Mouse (Mus musculus) lung, adult 2 months (tissue): ENCODE results near the gene Grik4. TPM values are rescaled to one million over a fixed set of nuclear protein-coding genes. Genes with fewer than 3 reads are reported as not detected.

Source experiments
- DNase-seq: peaks from one replicate; pipeline ENCODE4 v3.0.0; 2022
- H3K4me1 ChIP-seq: fragments of 200-500 bp; 2 replicates; pipeline ENCODE4 v1.6.1; 2011; ENCODE audit warnings: low read length; ENCODE audit not compliant: control insufficient read depth, insufficient read depth
- H3K4me3 ChIP-seq: fragments of 200-500 bp; replicated peaks from 2 replicates; pipeline ENCODE3; 2011; ENCODE audit warnings: low read depth, mild to moderate bottlenecking, control low read depth, low read length; ENCODE audit errors: extremely low read depth
- CTCF ChIP-seq: fragments of 200-500 bp; IDR thresholded peaks from 2 replicates; pipeline ENCODE4 v1.5.1; 2011; ENCODE audit warnings: mild to moderate bottlenecking, low read length, control low read depth; ENCODE audit not compliant: insufficient read depth
- POLR2A ChIP-seq: fragments of 200-500 bp; IDR thresholded peaks from 2 replicates; pipeline ENCODE4 v1.6.1; 2011; ENCODE audit warnings: low read depth, mild to moderate bottlenecking, control low read depth, low read length, borderline replicate concordance; ENCODE audit errors: extremely low read depth
- WGBS: fragments of 180-500 bp; shearing (Covaris S2); methylation state at CpG from one replicate; pipeline ENCODE4 v1.1.7; 2018; 5-methylcytosine and 5-hydroxymethylcytosine counted together
- polyA plus RNA-seq: library from polyadenylated mRNA; depleted of rRNA; stranded (reverse); fragments of >200 nt; gene quantifications from 2 replicates; pipeline ENCODE4 v1.2.3, GENCODE M21; 2012

Gene Grik4
- polyA plus RNA-seq, 1 experiment: 0.93 TPM

DNA sequence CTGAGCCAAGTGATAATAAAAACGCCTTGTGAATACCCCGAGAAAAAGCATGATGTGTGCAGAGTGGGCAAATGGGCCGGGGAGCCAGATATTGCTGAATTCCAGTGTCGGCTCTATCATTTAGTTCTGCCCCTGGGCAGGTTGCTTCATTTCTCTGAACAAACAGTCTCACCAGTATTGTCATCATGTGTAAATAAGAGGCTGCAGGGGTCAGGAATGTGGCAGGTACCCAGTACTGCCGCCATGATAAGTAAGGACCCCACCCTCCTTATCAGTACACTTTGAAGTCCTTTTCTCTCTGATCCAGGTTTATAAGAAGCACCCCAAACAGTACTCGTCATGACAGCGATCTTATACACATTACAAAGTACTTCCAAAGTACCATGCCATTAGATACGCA, 230.4 kb downstream of the Grik4 start:
- no peak for TF ChIP-seq CTCF
- TF ChIP-seq POLR2A: no peak
- Histone ChIP-seq H3K4me3 (no peak overlapping the region), H3K4me1 (no peaks in the 10 kb centered on the region)
- WGBS: 61% methylated on average over 8 of the region's 8 CpGs
- no peak for DNase-seq

DNA sequence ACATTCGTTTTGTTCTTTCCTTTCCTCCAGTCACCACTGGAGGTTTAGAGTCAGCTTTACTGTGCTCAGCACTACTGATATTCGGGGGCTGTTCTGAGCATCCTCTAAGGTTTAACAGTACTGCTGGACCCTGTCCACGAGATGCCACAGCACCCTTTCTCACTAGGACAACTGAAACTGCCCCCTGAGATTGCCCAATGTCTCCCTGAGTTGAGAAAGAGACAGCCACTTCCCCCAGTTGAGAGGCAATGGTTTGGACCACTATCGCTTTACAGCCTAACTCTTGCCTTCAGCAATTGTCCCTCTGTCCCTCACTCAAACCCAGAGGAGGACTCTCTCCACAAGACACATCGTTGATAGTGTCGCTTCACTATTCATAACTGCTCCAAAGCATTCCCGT, 238.4 kb downstream of the Grik4 start:
- DNase-seq: no peak
- no peak overlapping the region for H3K4me3 ChIP-seq
- 69% methylated on average over 7 of the region's 7 CpGs for WGBS
- TF ChIP-seq POLR2A: no peak
- TF ChIP-seq CTCF: no peak
- H3K4me1 ChIP-seq: no peaks in the 10 kb centered on the region

DNA sequence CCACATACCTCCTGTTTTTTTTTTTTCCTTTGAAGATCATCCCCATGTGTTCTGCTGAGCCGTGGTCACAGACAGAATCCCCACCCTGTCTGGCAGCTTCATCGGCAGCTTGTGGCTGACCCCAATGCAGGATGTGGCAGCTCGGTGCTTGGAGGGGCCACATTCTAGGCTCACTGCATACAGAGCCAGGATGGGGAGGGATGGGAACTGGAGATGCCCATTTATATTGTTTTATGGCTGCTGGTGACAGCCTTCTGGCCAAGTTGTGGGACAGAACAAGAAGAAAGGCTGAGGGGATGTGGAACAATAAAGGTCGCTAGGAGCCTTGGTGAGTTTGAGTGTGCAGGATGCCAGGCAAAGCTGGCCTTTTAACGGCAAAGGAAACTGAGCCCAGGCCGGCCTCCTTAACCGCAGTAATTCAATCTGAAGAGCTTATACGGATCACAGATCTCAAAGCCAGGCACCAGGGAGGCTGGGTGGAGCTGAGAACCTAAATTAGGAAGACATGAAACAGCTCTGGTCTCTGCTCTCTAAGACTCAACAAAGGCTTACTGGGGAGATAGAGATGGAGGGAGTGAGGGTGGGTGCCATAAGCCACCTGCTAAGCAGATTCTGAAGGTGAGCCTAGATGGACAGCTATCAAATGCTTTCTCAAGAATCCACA, 241.0 kb downstream of the Grik4 start:
- DNase-seq: no peak
- Histone ChIP-seq H3K4me3 (no peak overlapping the region), H3K4me1 (no peaks in the 10 kb centered on the region)
- TF ChIP-seq POLR2A (no peak), CTCF (no peak)
- WGBS: 41% methylated on average over 8 of the region's 8 CpGs

DNA sequence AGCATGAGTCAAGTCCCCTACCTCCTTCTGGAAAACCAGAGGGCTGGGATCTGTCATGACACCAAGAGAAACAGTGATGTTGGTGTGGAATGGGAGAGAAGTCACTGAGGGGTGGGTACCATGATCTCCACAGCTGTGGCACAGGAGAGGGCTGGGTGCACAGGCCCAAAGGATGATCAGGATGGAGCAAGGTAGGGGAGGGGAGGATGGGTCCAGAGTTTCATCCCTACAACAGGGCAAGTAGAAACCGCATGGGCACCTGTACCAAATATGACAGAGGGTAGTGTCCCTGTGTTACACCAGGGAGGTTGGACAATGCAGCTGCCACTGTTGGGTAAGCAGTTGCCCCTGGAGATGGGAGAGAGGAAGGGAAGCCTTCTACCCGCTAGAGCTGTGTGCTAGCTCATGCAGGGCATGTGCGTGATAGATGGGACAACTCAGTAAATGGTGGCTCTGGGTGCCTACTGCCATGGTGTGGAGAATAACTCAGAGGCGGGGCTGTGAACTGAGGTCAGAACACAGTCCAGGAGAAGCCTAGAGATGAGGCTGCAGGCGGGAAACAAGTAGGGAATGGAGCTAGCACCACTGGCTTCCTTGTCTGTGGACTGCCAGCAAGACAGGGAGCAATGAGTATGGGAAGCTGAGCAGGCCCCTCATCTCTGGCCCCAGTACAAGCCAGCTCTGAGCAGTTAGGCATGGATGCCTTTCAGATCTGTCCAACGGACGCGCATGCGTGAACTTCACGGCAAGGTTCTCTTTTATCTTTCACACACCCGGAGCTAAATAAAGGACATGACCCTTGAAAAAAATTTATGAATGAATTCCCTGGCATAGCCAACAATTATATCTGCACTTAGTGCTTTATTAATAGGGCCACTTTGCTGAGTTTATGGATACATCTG, 241.8 kb downstream of the Grik4 start:
- Histone ChIP-seq H3K4me1 (no peaks in the 10 kb centered on the region), H3K4me3 (no peak overlapping the region)
- WGBS: 78% methylated on average over 11 of the region's 11 CpGs
- TF ChIP-seq CTCF: no peak
- TF ChIP-seq POLR2A: no peak
- DNase-seq: no peak

DNA sequence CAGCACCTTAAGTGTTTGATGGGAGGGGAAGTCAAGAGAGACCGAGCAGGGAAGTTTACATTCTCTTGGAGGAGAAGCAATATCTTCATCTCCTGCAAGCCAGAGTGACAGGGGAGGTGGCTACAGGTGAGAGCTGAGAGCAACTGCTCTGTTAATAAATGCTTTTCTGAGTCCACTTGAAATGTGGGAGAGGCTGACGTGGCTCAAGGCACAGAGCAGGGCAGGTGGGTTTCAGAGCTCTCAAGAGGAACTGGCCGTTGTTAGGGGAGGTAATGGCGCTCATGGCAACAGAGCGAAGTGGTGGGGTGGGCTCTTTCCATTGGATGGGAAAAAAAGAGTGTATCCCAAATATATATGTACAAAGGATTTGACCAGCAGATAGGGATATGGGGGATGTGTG, 242.6 kb downstream of the Grik4 start:
- Histone ChIP-seq H3K4me3 (no peak overlapping the region), H3K4me1 (no peaks in the 10 kb centered on the region)
- 65% methylated on average over 5 of the region's 5 CpGs for WGBS
- no peak for DNase-seq
- TF ChIP-seq POLR2A (no peak), CTCF (no peak)

DNA sequence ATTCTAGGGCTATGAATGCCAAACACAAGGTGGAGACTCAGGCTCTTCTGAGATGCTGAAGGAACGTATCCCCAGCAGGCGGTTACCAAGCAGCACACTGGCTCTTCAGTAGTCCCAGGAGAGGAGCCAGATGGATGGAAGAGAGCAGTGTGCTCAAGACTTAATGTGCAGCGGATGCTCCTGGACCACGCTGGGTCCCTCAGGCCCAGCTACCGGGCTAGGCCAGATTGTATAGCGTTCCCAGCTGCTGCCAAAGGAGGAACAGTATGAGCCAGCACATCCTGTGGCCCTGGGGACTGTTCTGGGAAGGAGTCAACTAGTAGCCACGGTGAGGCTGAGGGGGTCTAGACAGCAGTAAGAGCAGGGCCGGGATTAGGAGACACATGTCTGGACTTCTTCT, 251.3 kb downstream of the Grik4 start:
- 81% methylated on average over 8 of the region's 8 CpGs for WGBS
- Histone ChIP-seq H3K4me3 (no peak overlapping the region), H3K4me1 (no peaks in the 10 kb centered on the region)
- TF ChIP-seq POLR2A (no peak), CTCF (no peak)
- DNase-seq: no peak

DNA sequence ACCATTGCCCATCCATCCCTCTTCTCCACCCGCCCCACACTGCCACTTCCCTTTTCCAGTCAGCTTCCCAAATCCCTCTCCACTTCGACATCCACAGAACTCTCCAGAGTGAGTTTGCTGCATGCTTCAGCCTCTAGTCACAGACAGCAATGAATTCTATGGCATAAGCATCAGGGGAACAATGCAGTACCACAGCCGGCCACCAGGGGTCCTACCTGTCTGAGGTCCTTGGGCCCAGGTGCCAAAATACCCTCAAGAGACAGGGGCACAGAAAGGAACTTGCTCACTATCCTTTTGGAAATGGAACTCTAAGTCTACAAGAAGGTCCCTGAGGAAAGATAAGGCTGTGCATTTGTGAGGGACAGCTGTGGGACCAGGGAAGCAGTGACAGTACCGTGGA, 256.1 kb downstream of the Grik4 start:
- DNase-seq: peak; percentile 60
- Histone ChIP-seq H3K4me1 (no peaks in the 10 kb centered on the region), H3K4me3 (no peak overlapping the region)
- 32% methylated on average over 4 of the region's 4 CpGs for WGBS
- TF ChIP-seq CTCF (peak; percentile 77), POLR2A (no peak)

DNA sequence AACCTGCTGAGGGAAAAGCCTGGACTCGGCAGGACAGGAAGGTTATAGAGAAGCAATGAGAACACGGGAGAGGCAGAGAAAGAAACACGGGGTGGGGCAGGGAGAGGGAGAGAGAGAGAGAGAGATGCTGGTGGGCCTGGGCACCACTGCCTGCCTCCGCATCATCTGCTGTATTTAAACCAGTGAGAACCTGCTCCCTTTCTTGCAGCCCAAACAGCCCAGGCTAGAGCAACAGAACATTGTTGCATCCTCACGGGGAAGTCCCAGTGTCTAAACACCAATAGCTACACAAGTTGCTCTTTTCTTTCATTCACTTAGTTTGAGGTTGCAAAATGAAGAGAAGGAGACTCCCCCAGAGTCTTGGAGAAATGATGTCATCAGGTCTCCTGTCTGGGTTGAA, 258.2 kb downstream of the Grik4 start:
- H3K4me3 ChIP-seq: no peak overlapping the region
- 78% methylated on average over 5 of the region's 5 CpGs for WGBS
- no peaks in the 10 kb centered on the region for H3K4me1 ChIP-seq
- TF ChIP-seq POLR2A: no peak
- TF ChIP-seq CTCF: no peak
- DNase-seq: no peak

DNA sequence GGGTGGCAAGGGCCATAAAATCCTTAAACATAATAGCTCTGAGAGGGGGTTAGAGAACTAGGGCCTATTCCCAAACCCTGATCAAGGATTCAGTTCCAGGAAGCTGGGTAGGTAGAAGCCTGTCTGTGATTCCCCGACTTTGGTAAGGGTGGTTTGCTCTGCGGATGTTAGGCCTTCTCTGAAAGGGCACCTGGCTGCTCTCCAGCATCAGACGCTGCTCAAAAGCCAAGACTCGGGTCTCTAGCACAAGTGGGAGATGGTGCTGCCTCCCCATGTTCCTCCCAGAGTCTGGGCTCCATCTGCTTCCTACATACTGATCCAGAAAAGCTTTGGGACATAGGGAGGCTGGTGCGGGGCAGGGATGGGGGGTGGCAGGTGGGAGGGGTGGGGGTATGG, 270.3 kb downstream of the Grik4 start:
- no peak for DNase-seq
- TF ChIP-seq POLR2A (no peak), CTCF (no peak)
- Histone ChIP-seq H3K4me1 (no peaks in the 10 kb centered on the region; the same call in 1 of the 2 replicates), H3K4me3 (no peak overlapping the region)
- 47% methylated on average over 5 of the region's 5 CpGs for WGBS

DNA sequence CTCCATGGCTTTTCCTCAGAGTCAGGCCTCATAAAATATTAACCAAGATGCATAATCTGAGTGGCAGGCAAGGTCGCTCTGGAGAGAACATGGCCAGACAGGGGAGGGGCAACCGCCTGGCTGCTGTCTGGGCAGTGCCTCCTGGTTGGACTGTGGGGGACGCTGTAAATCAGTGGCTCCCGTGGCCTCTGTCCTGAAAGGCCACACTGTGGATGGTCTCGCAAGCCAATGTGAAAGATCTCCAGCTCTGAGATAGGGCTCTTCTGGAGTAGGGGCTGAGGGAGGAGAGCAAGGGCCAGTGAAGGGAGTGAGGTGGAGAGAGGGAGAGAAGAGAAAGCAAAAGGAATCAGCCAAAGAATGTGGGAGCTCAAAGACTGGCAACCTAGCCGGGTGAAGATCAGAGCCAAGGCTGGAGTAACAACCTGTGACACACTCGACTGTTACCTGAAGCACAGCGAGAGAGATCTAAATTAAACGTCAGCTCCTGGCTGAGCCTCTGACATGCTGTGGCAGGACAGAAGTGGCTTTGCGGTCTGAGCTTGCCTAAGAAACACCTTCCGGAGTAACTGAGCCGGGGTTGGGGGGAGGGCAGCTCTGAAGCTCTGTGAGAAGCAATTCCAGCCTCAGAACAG, 270.8 kb downstream of the Grik4 start:
- no peak for TF ChIP-seq CTCF
- no peak for TF ChIP-seq POLR2A
- Histone ChIP-seq H3K4me1 (no peaks in the 10 kb centered on the region; the same call in 1 of the 2 replicates), H3K4me3 (no peak overlapping the region)
- 38% methylated on average over 12 of the region's 12 CpGs for WGBS
- peak; percentile 4 for DNase-seq

DNA sequence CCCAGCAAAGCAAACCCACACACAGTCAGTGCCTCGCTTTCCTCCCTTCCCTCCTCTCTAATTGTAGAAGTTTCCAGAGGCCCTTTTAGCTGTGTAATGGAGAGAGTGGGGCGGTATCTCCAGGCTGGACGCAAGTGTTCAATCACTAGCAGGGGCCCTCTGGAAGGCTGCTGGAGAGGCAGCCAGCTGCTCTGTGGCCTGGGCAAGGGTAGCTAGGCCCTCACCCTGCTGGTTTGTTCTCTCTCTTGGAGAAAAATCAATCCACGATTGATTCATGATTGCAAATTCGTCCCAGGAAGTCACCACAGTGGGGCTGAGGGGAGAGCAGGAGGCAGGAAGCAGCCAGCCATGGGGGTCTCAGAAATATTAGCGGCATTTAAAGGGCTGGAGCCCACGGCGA, 271.3 kb downstream of the Grik4 start:
- TF ChIP-seq CTCF: no peak
- TF ChIP-seq POLR2A: no peak
- no peak for DNase-seq
- no peaks in the 10 kb centered on the region; the same call in 1 of the 2 replicates for H3K4me1 ChIP-seq
- 59% methylated on average over 8 of the region's 8 CpGs for WGBS
- H3K4me3 ChIP-seq: no peak overlapping the region
